Mouse (Mus musculus) brain, embryonic 14.5 days (tissue): ENCODE measurements at regions not wholly inside any gene's neighbourhood (a gene's known extent, or its start where the extent isn't known, plus 50 kb on each side); places are given as distances from the start of the nearest gene placed in this dataset.

Experiments
- CTCF ChIP-seq: fragments of 200-500 bp; IDR thresholded peaks from 2 replicates; pipeline ENCODE4 v1.5.1; 2012; ENCODE audit warnings: inconsistent platforms, mild to moderate bottlenecking, moderate library complexity, borderline replicate concordance; ENCODE audit not compliant: insufficient read depth, insufficient read length; ENCODE audit errors: extremely low read depth
- POLR2A ChIP-seq: fragments of 200-500 bp; IDR thresholded peaks from 2 replicates; pipeline ENCODE4 v1.6.1; 2012; ENCODE audit warnings: mild to moderate bottlenecking, inconsistent platforms, borderline replicate concordance; ENCODE audit not compliant: poor library complexity, insufficient read depth, insufficient read length, severe bottlenecking; ENCODE audit errors: extremely low read depth

DNA sequence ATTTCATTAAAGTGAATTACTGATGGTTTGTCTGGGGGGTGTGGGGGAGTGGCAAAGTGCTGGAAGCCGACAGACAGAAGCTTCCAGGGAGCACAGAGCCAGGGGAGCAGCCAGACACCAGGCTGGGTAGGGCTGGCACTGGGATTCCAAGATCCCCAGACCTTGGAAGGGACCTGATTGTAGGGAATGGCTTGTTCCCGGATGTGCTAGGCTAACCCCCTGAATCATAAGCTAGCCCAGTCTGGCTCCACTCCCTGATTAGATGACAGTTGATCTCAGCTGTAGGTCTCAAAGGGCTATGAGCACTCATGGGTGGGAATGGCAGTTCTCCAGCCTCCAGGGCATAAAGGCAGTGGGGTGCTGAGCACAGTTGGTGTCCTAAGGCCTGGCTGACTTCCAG is 94.8 kb upstream of the Ret start:
- TF ChIP-seq POLR2A (no peak), CTCF (no peak)
